Mouse (Mus musculus) heart, postnatal 0 days (tissue): ENCODE measurements around the gene Acbd6.

ENCODE experiments used
- CTCF ChIP-seq: IDR thresholded peaks from 2 replicates; pipeline ENCODE4 v1.5.1; 2016; ENCODE audit warnings: antibody characterized with exemption, control low read depth, low read depth
- EP300 ChIP-seq: IDR thresholded peaks from 2 replicates; pipeline ENCODE4 v1.6.1; 2016; ENCODE audit warnings: antibody characterized with exemption, low read depth

DNA sequence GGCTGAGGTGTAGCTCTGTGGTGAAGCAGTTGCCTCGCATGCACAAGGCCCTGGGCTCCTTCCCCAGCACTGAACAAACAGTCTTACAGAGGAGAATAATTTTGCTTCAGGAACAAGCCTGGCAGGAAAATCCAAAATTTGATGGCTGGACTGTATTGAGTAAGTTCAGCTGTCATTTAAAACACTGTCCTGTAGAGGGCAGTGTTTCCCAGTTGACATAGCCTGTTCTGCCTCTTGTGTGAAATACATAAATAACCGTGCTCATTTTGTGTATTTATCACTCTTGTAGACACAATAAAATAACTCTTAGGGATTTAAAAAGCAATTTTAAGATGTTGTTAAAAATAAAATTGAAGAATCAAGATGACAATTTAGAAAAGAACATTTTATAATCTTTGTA, 18.5 kb downstream of the Acbd6 start:
- TF ChIP-seq CTCF (peak; percentile 77), EP300 (no peak)
